Mouse (Mus musculus) olfactory bulb, adult 2 months (tissue): ENCODE measurements at regions not wholly inside any gene's neighbourhood (a gene's known extent, or its start where the extent isn't known, plus 50 kb on each side); places are given as distances from the start of the nearest gene placed in this dataset.

Source experiments
- CTCF ChIP-seq: fragments of 200-500 bp; IDR thresholded peaks from 2 replicates; pipeline ENCODE4 v1.5.1; 2012; ENCODE audit warnings: low read depth, mild to moderate bottlenecking, low read length, moderate library complexity; ENCODE audit not compliant: insufficient read depth
- POLR2A ChIP-seq: fragments of 200-500 bp; IDR thresholded peaks from 2 replicates; pipeline ENCODE4 v1.6.1; 2012; ENCODE audit warnings: mild to moderate bottlenecking, low read depth, low read length, moderate library complexity; ENCODE audit not compliant: insufficient read depth

DNA sequence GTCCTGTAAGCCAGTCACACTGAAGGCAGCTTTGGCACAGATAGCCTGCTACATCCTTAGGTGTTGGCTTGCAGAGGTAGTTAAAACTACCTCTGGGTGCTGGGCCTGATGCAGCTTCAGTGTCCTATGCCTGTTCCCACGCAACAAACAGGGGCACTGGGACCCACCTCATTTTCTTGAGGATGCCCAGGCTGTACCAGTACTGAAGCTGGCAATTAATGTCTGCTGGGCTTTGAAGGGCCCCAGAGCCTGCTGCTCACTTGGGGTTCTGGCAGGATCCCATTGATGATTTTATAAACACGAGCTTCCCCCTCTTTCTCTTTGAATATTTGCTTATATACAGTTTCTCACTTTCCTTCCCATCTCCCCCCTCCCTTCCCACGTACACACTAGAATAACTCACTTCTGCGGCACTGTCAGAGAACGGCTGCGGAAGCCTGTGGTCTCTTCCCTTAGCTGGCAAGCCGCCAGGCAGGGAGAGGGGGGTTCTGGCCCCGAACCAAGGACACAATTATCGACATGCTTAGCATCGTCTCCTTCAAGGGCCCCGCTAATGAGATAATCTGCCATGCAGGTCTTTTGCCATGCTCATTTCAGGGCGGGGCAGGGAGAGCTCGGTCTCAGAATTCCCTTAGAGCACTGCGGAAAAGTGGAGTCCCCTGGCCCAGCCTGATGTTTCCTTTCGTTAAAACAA lies 182.9 kb downstream of the Abhd5 start:
- TF ChIP-seq POLR2A (no peak), CTCF (no peak)
